Mouse (Mus musculus): Measurements from ENCODE around the gene Lrba. TPM values are rescaled to one million over a fixed set of nuclear protein-coding genes. Genes with fewer than 3 reads are reported as not detected.

Gene Lrba
- polyA plus RNA-seq, 1 experiment from 2014 or later, result 4.2 TPM

DNA sequence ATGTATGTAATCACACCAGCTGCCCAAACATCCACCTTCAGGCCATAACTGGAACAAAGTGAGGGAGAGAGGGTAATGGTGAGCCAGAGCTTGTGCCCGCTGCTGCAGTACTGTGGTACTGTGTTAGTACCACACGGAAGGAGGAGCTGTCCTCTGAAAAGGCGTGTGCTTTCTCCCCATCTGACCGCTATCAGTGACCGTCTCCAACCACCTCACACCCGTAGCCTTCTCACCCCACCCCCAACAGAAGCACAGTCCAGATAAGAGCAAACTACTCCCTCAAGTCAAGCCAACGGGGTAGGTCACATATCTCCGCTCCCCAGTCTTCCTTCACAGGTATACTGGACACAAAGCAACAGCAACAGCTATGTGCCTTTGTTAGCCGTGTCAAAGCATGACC, 574.6 kb downstream of the Lrba start:
- WGBS, result 57% methylated on average over 9 of the region's 9 CpGs
- no peak overlapping the region for H3K4me2 ChIP-seq (ENCODE audit: low read length)
- ATAC-seq (ENCODE audit: insufficient number of reproducible peaks, insufficient read depth, low FRiP score, low read depth), result no peak

DNA sequence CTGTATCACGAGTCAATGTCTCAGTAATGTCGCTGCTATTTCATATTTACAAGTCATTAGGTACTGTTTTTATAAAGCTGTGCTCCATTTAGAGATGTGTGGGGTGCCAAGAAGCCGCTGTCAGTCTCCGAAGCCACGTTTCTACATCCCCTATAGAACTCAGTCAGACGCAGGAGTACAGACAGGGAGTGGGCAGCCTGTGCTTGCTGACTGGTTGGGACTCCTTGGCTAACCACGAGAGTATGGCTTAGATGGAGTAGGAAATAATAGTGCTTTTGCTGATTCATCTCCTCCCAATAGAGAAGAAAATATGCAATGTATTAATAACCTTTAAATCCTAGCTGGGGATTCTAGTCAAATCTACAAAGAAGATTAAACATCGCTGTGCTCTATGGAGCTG, 576.4 kb downstream of the Lrba start:
- no peak overlapping the region for H3K9ac ChIP-seq (ENCODE audit: low read length)
- H3K4me3 ChIP-seq (ENCODE audit: control insufficient read depth in 1 of 2, insufficient read depth in 1 of 2, low read depth in 1 of 2, low read length in 2 of 2), result no peak overlapping the region
- H3K27ac ChIP-seq (replicated peaks in 1 of 2; ENCODE audit: control insufficient read depth in 1 of 2, insufficient read depth in 1 of 2, low read depth in 2 of 2, low read length in 2 of 2), result no peak overlapping the region
- H3K4me2 ChIP-seq (ENCODE audit: low read length), result no peak overlapping the region
- no peaks in the 10 kb centered on the region for H3K27me3 ChIP-seq (ENCODE audit: control insufficient read depth, insufficient read depth, low read length)
- H3K9me3 ChIP-seq (ENCODE audit: control insufficient read depth, low read length), result no peaks in the 10 kb centered on the region
- 85% methylated on average over 8 of the region's 8 CpGs for WGBS
- no peaks in the 10 kb centered on the region for H3K36me3 ChIP-seq (ENCODE audit: control insufficient read depth, insufficient read depth, low read length)
- ATAC-seq (ENCODE audit: insufficient number of reproducible peaks, insufficient read depth, low FRiP score, low read depth), result no peak
- peaks cover 5 to 10% of the 10 kb centered on the region in 2 experiments for H3K4me1 ChIP-seq (ENCODE audit: control insufficient read depth in 2 of 2, insufficient read depth in 2 of 2, low read length in 2 of 2)

More for the DNA sequence above, 574.6 kb downstream of the Lrba start:
- Histone ChIP-seq H3K9me3 (ENCODE audit: control insufficient read depth, low read length) (no peaks in the 10 kb centered on the region), H3K27me3 (ENCODE audit: control insufficient read depth, insufficient read depth, low read length) (no peaks in the 10 kb centered on the region), H3K27ac (replicated peaks in 1 of 2; ENCODE audit: control insufficient read depth in 1 of 2, insufficient read depth in 1 of 2, low read depth in 2 of 2, low read length in 2 of 2) (no peak overlapping the region), H3K9ac (ENCODE audit: low read length) (no peak overlapping the region), H3K36me3 (ENCODE audit: control insufficient read depth, insufficient read depth, low read length) (no peaks in the 10 kb centered on the region), H3K4me1 (ENCODE audit: control insufficient read depth in 2 of 2, insufficient read depth in 2 of 2, low read length in 2 of 2) (peaks cover 2 to 4% of the 10 kb centered on the region in 2 experiments; a peak in 3 of 4 replicates), H3K4me3 (ENCODE audit: control insufficient read depth in 1 of 2, insufficient read depth in 1 of 2, low read depth in 1 of 2, low read length in 2 of 2) (no peak overlapping the region)

DNA sequence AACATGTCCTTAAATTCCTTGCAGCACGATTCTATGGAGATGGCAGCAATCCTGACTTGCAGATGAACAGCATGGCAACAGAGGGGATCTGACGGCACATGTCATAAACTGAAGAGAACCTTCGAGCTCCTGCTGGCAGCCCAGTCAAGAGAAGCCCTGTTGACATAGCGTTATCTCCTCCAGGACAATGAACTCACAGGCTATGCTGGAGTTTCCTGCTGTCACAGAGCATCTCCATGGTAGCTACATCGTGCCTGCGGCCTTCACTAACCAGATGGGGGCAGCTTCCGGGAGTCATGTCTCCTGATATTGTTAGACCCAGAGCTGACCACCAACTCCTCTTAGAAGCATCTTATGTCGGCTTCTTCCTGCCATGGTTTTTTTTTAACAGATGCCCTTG, 578.3 kb downstream of the Lrba start:
- H3K4me3 ChIP-seq (ENCODE audit: control insufficient read depth in 1 of 2, insufficient read depth in 1 of 2, low read depth in 1 of 2, low read length in 2 of 2), result no peak overlapping the region
- no peaks in the 10 kb centered on the region for H3K27me3 ChIP-seq (ENCODE audit: control insufficient read depth, insufficient read depth, low read length)
- H3K9ac ChIP-seq (ENCODE audit: low read length), result no peak overlapping the region
- no peak overlapping the region for H3K4me2 ChIP-seq (ENCODE audit: low read length)
- peaks cover 5 to 10% of the 10 kb centered on the region in 2 experiments for H3K4me1 ChIP-seq (ENCODE audit: control insufficient read depth in 2 of 2, insufficient read depth in 2 of 2, low read length in 2 of 2)
- H3K9me3 ChIP-seq (ENCODE audit: control insufficient read depth, low read length), result no peaks in the 10 kb centered on the region
- ATAC-seq (ENCODE audit: insufficient number of reproducible peaks, insufficient read depth, low FRiP score, low read depth), result no peak
- WGBS, result 40% methylated on average over 8 of the region's 8 CpGs
- H3K36me3 ChIP-seq (ENCODE audit: control insufficient read depth, insufficient read depth, low read length), result no peaks in the 10 kb centered on the region
- H3K27ac ChIP-seq (replicated peaks in 1 of 2; ENCODE audit: control insufficient read depth in 1 of 2, insufficient read depth in 1 of 2, low read depth in 2 of 2, low read length in 2 of 2), result no peak overlapping the region

DNA sequence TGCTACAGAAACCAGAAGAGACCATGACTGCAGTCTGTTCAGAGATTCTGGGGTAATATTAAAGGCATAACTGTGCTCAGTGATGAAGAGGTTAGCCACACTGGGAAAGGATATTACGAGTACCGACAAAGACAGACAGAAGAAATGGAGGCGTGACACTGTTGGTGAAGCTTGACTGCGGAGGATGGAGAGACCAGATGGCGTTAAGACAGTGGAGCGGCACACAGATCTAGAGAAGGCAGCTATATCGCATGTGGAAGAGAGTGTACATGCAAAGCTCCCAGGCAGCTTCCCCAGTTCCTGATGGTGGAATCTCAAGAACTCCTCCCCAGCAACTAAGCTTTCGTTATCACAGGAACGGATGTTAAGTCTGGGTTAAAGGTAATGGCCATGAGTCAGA, 579.8 kb downstream of the Lrba start:
- Histone ChIP-seq H3K9me3 (ENCODE audit: control insufficient read depth, low read length) (no peaks in the 10 kb centered on the region), H3K9ac (ENCODE audit: low read length) (no peak overlapping the region), H3K4me3 (ENCODE audit: control insufficient read depth in 1 of 2, insufficient read depth in 1 of 2, low read depth in 1 of 2, low read length in 2 of 2) (no peak overlapping the region), H3K36me3 (ENCODE audit: control insufficient read depth, insufficient read depth, low read length) (no peaks in the 10 kb centered on the region), H3K27me3 (ENCODE audit: control insufficient read depth, insufficient read depth, low read length) (no peaks in the 10 kb centered on the region), H3K4me2 (ENCODE audit: low read length) (no peak overlapping the region), H3K4me1 (ENCODE audit: control insufficient read depth in 2 of 2, insufficient read depth in 2 of 2, low read length in 2 of 2) (peaks cover 5 to 8% of the 10 kb centered on the region in 2 experiments), H3K27ac (replicated peaks in 1 of 2; ENCODE audit: control insufficient read depth in 1 of 2, insufficient read depth in 1 of 2, low read depth in 2 of 2, low read length in 2 of 2) (no peak overlapping the region)
- 60% methylated on average over 9 of the region's 9 CpGs for WGBS
- ATAC-seq (ENCODE audit: insufficient number of reproducible peaks, insufficient read depth, low FRiP score, low read depth), result no peak

DNA sequence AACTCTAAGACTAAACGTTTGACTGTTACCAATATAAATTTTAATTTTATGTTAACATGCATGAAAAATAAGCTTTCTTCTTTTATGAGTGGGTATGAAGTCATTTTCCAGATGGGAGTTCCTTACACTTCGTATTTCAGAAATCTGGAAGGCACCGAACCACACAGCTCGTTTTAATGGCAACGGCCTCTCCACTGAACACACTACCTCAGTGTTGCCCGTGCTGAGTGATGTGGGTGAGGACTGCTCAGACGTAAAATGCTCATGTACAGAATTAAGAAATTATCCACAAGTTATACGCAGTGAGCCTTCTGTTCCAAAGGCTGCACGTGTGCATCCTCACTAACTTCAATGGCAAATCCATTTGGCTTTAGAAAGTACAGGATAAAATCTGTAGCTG, 582.4 kb downstream of the Lrba start:
- Histone ChIP-seq H3K9me3 (ENCODE audit: control insufficient read depth, low read length) (no peaks in the 10 kb centered on the region), H3K4me3 (ENCODE audit: control insufficient read depth in 1 of 2, insufficient read depth in 1 of 2, low read depth in 1 of 2, low read length in 2 of 2) (no peak overlapping the region), H3K27me3 (ENCODE audit: control insufficient read depth, insufficient read depth, low read length) (no peaks in the 10 kb centered on the region), H3K27ac (replicated peaks in 1 of 2; ENCODE audit: control insufficient read depth in 1 of 2, insufficient read depth in 1 of 2, low read depth in 2 of 2, low read length in 2 of 2) (no peak overlapping the region), H3K4me2 (ENCODE audit: low read length) (no peak overlapping the region), H3K36me3 (ENCODE audit: control insufficient read depth, insufficient read depth, low read length) (no peaks in the 10 kb centered on the region), H3K4me1 (ENCODE audit: control insufficient read depth in 2 of 2, insufficient read depth in 2 of 2, low read length in 2 of 2) (peaks cover 5 to 8% of the 10 kb centered on the region in 2 experiments), H3K9ac (ENCODE audit: low read length) (no peak overlapping the region)
- no peak for ATAC-seq (ENCODE audit: insufficient number of reproducible peaks, insufficient read depth, low FRiP score, low read depth)
- WGBS, result 93% methylated on average over 9 of the region's 9 CpGs

DNA sequence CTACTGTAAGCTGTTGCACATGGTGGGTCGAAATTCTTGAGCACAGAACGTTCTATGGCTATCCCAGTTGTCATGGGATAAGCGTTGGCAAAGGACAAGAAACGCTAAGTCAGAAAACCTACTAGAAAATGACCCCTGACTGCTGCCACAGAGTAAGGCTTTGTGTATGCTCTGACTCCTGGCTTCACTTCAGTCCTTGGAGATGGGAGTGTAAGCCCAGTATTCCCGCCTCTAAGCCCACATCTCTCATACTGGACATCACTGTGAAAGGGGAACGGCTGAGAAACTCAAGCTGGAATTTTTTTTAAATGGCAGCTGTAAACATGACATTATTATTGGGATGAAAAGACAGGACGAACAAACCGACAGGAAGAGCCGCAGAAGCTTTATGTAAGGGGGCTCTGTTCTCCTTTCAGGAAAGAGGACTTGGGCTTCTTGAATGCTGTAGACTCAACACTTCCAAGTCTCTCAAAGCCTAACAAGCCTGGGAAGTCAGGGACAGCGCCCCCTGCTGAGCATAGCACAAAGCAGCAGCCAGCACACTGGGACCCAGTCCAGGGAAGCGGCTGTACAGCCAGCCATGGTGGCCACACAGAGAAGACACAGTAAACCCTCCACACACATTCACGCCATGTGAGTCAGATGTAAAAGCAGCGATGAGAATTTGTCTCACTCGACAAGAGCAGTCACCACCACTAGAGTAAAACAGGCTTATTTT, 583.4 kb downstream of the Lrba start:
- ATAC-seq (ENCODE audit: insufficient number of reproducible peaks, insufficient read depth, low FRiP score, low read depth), result no peak
- 76% methylated on average over 14 of the region's 14 CpGs for WGBS
- no peaks in the 10 kb centered on the region for H3K9me3 ChIP-seq (ENCODE audit: control insufficient read depth, low read length)
- H3K27ac ChIP-seq (replicated peaks in 1 of 2; ENCODE audit: control insufficient read depth in 1 of 2, insufficient read depth in 1 of 2, low read depth in 2 of 2, low read length in 2 of 2), result no peak overlapping the region
- H3K4me3 ChIP-seq (ENCODE audit: control insufficient read depth in 1 of 2, insufficient read depth in 1 of 2, low read depth in 1 of 2, low read length in 2 of 2), result no peak overlapping the region
- H3K36me3 ChIP-seq (ENCODE audit: control insufficient read depth, insufficient read depth, low read length), result no peaks in the 10 kb centered on the region
- H3K4me1 ChIP-seq (ENCODE audit: control insufficient read depth in 2 of 2, insufficient read depth in 2 of 2, low read length in 2 of 2), result peaks cover 5 to 8% of the 10 kb centered on the region in 2 experiments
- H3K9ac ChIP-seq (ENCODE audit: low read length), result no peak overlapping the region
- H3K27me3 ChIP-seq (ENCODE audit: control insufficient read depth, insufficient read depth, low read length), result no peaks in the 10 kb centered on the region
- H3K4me2 ChIP-seq (ENCODE audit: low read length), result no peak overlapping the region

DNA sequence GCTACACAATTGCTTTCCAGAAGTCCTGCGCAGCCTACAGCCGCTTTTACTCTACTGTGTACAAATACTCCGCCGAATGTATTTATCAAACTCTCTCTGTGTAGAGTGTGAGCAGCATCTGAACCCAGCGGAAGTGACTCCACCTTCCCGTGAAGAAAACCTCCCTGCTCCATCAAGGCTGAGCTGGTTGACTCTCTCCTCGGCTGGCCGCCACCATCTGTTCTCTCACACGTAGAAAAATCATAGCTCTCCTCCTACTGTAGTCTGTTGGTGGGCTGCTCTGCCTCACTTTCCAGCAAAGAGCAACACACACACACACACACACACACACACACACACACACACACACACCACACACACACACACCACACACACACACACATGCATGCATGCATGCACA, 584.7 kb downstream of the Lrba start:
- H3K27ac ChIP-seq (replicated peaks in 1 of 2; ENCODE audit: control insufficient read depth in 1 of 2, insufficient read depth in 1 of 2, low read depth in 2 of 2, low read length in 2 of 2), result no peak overlapping the region
- WGBS, result 78% methylated on average over 9 of the region's 9 CpGs
- no peak for ATAC-seq (ENCODE audit: insufficient number of reproducible peaks, insufficient read depth, low FRiP score, low read depth)

DNA sequence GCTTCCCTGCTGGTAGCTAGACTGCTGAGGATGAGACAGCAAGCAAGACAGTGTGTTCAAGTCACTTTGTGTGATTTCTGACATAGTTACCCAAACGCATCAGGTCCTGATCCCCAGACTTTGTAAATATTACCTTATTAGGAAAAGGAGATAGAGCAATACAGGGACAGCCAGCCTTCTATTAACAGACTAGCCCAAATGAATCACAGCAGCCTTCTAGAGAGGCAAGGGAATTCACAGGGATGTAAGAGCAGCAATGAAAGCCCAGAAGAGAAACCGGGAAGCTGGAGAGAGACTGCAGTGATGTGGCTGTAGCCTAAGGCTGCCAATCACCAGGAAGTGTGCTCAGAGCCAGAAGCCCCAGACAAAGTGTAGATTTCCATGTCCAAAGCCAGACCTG, 585.2 kb downstream of the Lrba start:
- no peaks in the 10 kb centered on the region for H3K27me3 ChIP-seq (ENCODE audit: control insufficient read depth, insufficient read depth, low read length)
- H3K9me3 ChIP-seq (ENCODE audit: control insufficient read depth, low read length), result no peaks in the 10 kb centered on the region
- H3K4me3 ChIP-seq (ENCODE audit: control insufficient read depth in 1 of 2, insufficient read depth in 1 of 2, low read depth in 1 of 2, low read length in 2 of 2), result no peak overlapping the region
- 37% methylated on average over 2 of the region's 2 CpGs for WGBS
- ATAC-seq (ENCODE audit: insufficient number of reproducible peaks, insufficient read depth, low FRiP score, low read depth), result no peak
- no peak overlapping the region for H3K4me2 ChIP-seq (ENCODE audit: low read length)
- peaks cover 0 to 2% of the 10 kb centered on the region in 2 experiments; a peak in 2 of 4 replicates for H3K4me1 ChIP-seq (ENCODE audit: control insufficient read depth in 2 of 2, insufficient read depth in 2 of 2, low read length in 2 of 2)
- no peaks in the 10 kb centered on the region for H3K36me3 ChIP-seq (ENCODE audit: control insufficient read depth, insufficient read depth, low read length)
- no peak overlapping the region for H3K27ac ChIP-seq (replicated peaks in 1 of 2; ENCODE audit: control insufficient read depth in 1 of 2, insufficient read depth in 1 of 2, low read depth in 2 of 2, low read length in 2 of 2)
- no peak overlapping the region for H3K9ac ChIP-seq (ENCODE audit: low read length)

More for the DNA sequence above, 584.7 kb downstream of the Lrba start:
- Histone ChIP-seq H3K36me3 (ENCODE audit: control insufficient read depth, insufficient read depth, low read length) (no peaks in the 10 kb centered on the region), H3K9ac (ENCODE audit: low read length) (no peak overlapping the region), H3K4me1 (ENCODE audit: control insufficient read depth in 2 of 2, insufficient read depth in 2 of 2, low read length in 2 of 2) (peaks cover 2 to 5% of the 10 kb centered on the region in 2 experiments), H3K4me2 (ENCODE audit: low read length) (no peak overlapping the region), H3K9me3 (ENCODE audit: control insufficient read depth, low read length) (no peaks in the 10 kb centered on the region), H3K27me3 (ENCODE audit: control insufficient read depth, insufficient read depth, low read length) (no peaks in the 10 kb centered on the region), H3K4me3 (ENCODE audit: control insufficient read depth in 1 of 2, insufficient read depth in 1 of 2, low read depth in 1 of 2, low read length in 2 of 2) (no peak overlapping the region)
